Mouse (Mus musculus): ENCODE data around the gene Atp2a2. TPM values are rescaled to one million over a fixed set of nuclear protein-coding genes. Genes with fewer than 3 reads are reported as not detected.
A peak's percentile ranks its signal among the peaks of the same experiment; 100 is the strongest.

Atp2a2 gene
- total RNA-seq (2021), result 1,000 to 10,000 TPM; 7,820 to 7,948 TPM

DNA sequence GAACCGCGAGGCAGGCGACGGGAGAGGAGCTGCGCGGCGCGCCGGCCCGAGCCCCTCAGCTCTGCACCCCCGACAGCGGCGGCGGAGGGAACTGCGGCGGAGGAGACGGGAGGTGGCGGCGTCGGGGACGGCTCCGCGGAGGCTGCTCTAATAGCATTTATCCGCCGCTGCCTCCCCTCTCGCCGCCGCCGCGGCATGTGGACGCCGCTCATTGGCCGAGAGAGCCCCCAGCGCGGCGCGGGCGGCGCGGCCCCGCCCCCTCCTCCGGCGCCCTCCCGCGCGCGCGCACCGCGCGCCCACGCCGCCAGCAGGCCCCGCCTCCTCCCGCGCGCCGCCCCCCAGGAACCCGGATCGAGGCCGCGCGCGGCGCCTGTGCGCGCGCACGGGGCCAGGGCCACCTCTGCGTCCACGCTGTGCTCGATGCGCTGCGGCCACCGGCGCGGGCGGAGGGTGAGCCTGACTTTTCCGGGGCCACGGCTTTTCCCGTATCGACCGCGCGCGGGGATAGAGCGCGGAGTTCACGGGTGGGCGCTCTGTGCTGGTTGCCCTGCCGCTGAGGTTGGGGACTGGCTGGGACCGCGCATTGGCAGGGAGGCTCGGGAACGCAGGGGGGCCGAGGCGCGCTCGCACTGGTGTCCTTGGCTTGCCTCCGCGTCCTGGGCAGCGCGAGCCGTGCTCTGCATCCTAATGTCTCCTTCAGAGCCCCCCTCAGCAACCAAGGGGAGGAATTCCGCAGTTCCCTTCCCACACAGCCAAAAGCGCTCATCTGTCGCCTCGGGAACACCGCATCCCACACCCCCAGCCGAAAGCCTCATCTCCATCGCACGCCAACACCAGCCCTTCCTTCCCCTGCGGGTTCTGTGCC is at the start of gene Atp2a2:
TSS of gene Atp2a2 (minus strand) at position 149 of the 865 bp plus-strand sequence.
- intact Hi-C loops (cut with DNase I), result loop anchor here (1.0 kb wide), 1 partner anchor 119 kb away; no protein-coding TSS in a partner anchor
- peak; percentile 93 to 94 for DNase-seq

DNA sequence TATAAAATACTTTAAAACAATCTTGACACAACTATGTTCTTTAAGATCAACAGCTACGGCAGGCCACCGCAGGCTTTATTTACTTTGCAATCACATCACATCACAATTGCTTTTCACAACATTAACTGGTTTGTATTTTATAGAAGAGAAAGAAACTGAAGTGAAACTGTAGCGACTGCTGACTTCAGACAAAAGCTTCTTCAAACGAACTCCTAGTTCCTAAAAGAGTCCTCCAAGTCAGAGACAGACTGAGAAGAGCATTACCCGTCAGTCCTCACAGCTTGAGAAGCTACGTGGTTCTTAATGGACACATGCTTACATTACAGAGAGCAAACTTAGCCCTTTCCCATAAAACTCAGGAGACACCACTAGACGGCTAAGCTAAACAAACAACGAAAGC is 48.4 kb upstream of the Atp2a2 start:
- intact Hi-C loops (cut with DNase I), result no loop called here
- DNase-seq, result no peak

DNA sequence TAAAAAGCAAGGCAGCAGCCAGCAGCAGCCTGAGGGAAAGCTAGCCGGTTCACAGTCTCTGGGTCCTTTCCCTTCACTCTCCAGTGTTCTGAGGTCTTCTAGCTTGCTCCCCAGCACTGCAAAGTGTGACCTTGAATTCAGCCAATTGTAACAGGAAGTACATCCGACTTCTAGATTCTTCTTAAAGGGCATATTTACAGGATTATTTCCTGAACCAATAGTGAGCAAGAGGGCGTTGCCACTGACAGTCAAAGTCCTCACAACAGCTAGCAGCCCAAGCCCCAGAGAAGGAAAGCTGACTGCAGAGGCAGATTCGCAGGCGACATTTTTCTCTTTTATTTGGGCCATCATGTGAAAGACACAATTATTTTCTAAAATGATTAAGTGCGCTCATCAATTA is 46.6 kb upstream of the Atp2a2 start:
- intact Hi-C loops (cut with DNase I), result no loop called here

DNA sequence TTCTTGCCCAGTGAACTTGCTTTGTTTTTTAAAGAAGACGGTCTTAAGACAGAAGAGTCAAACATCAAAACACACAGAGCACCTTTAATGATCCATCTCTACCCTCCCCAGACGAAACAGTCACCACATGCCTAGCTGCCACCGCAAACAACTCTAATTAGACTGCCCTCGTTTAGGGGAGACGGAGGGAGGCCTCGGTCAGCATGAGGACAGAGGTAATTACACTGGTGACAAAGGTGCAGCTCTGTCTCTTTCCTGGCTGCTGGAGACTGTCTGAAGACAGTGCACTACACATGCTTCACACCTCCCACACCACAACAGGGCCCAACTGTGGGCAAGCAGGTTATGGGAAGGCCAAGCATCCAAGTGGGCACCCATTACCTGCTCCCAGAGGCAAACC is 45.8 kb upstream of the Atp2a2 start:
- DNase-seq, result no peak
- intact Hi-C loops (cut with DNase I), result loop anchor here (2.0 kb wide), 1 partner anchor 77 kb away; no protein-coding TSS in a partner anchor

More for the DNA sequence above, 46.6 kb upstream of the Atp2a2 start:
- peak; percentile 50 to 51 for DNase-seq

DNA sequence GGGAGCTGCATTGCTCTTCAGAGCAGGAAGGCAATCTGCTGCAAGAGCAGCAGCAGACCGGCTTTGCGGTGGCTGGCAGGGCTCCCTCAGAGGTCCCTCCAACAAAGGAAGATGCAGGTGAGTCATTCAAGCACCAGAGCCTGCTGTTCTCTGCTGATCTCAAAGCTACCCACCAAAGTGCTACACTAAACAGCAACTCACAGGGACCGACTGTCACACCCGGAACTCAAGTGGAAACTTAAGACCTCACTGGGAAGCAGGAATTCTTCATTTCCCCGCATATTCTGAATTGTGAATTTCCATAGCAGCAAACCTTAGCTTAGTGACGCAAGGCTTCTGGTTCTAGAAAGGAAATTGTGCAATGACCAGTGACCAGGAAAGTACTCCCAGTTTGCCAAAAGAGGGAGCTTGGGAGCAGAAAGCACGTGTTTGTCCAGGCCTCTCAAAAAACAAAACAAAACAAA is 45.3 kb upstream of the Atp2a2 start:
- DNase-seq, result peak; percentile 77 to 79
- intact Hi-C loops (cut with DNase I), result loop anchor here (2.0 kb wide), 1 partner anchor 78 kb away; no protein-coding TSS in a partner anchor

DNA sequence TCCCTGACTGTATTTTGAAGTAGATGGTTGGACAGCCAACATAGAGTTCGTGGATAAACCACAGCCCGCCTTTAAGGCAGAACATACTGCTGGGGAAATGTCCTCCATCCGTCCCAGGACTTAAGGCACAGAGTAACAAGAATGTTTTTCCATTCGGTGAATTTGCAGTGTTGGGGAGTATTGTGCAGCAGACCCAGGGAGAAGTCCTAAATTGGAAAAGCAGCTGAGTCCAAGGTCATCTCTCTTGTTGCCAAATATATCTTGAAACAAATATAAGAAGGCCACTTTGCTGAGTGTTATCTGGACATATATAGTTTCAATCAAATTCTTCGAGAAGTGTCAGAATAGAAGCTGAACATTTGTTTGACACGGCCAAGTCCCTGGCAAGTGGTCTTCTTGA is 41.4 kb upstream of the Atp2a2 start:
- no peak for DNase-seq
- intact Hi-C loops (cut with DNase I), result loop anchor here (2.0 kb wide), 1 partner anchor 15 kb away; no protein-coding TSS in a partner anchor

DNA sequence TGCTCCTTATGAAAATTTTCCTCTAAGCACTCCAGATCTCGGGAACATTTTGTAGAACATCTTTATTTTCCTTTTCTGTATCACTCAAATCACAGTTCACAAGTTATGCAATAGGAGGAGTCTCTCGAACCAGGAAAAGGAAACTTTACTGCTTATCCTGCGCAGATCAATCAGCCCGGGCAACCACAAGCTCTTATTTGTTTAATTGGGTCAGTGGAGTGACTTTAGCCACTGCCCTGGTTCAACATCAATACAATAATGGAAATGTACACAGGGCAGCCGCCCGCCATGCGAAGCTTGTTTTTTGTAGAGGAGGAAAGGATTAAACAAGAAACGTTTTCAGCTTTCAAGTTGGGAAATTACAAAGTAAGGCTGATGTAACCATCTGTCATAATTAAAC is 39.8 kb upstream of the Atp2a2 start:
- intact Hi-C loops (cut with DNase I), result loop anchor here (2.0 kb wide), 1 partner anchor 13 kb away; no protein-coding TSS in a partner anchor
- DNase-seq, result no peak

DNA sequence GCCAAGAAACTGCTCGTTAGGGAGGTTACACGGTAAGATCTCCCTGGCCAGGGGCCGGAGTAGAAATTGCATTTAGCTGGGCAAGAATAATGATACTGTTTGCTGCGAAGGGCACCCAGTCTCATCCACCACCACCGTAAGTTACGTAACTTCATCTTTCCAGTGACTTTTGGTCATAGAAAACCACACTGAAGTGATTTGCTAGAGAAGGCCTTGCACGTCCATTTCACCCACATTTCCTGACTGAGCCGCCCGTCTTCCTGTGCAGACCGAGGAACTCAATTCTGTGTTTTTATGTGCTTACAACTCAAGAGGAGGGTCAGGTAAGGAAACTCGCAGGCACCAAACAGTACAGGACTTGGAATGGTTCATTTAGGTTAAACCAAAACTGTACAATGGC is 36.1 kb upstream of the Atp2a2 start:
- DNase-seq, result no peak
- intact Hi-C loops (cut with DNase I), result no loop called here

DNA sequence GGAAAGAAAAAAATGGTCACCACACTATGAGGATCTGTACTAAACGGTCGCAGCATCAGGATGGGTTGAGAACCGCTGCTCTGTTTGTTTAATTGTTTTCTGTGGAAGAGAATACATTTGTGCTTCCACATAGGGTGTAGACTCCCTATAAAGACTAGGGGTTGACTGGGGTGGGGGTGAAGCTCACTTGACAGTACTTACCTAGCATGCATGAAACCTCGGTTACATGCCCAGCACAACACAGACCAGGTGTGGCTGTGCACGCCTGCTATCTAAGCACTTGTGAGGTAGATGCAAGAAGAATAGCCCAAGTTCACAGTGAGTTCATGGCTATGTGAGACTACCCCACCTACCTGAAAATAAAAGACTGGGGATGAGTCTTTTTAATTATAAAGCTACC is 35.6 kb upstream of the Atp2a2 start:
- no peak for DNase-seq
- intact Hi-C loops (cut with DNase I), result no loop called here

DNA sequence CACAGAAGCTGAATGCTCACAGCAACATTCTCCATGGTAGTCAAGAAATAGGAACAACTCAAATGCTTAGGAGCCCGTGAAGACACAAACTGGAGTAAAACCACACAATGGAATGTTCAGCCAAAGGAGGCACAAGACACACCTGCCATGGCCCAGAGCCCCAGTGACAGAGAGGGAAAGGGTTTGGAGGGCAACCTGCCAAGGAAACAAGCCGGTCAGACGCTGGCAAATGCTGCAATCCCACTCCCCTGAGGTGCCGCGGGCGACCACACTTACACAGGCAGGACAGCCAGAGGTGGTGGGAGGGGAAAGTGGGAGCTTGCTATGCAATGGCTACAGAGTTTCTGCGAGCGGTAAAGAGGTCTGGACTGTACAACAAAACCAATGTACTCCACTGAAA is 31.9 kb upstream of the Atp2a2 start:
- intact Hi-C loops (cut with DNase I), result no loop called here
- DNase-seq, result no peak

DNA sequence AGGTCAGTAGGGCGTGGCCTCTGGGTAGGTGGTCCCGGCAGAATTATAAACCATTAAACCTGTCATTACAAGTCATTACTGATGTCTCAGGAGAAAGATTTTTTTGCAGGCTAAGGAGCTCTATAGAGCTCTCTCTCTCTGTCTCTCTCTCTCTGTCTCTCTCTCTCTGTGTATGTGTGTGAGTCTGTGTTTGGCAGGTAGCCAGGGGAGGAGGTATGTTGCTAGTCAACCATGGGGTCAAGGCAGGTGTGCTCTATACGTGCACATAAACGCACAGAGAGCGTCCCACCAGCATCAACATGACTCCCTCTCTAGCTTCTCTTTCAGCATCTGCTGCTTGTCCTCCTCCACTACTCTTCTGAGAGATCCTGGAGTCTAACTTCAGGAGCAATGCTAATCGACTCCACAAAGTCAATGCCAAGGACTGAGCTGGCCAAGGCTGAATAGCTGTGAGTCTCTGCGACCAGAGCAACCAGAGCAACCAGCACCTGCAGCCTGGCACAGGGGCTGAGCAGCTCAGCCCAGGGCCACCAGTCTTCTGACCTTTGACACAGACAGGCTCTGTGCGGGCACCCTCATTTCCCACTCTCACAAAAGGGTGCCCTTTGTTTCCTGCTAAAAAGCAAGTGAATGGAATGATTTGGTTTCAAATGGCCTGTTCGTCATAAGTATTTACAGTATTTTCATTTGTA is 28.0 kb upstream of the Atp2a2 start:
- no peak for DNase-seq
- intact Hi-C loops (cut with DNase I), result loop anchor here (2.0 kb wide), 1 partner anchor 13 kb away; no protein-coding TSS in a partner anchor

DNA sequence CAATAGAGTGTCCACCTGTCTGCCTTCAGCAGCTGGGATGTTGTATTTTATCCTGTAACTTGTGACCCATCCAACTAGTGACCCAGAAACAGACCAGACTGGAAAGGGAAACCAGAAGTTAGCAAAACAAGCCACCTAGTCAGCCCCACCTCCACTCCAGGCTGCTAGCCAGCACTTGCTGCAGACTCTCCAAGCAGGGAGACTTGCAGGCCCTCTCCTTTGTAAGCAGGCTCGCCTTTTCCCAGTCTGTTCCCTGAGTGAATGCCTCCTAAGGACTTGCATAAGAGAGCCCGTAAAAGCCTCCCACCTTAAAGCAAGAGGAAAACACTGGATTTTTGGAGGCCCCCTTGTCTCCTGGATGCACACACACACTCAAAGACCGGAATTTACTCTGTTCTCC is 27.3 kb upstream of the Atp2a2 start:
- intact Hi-C loops (cut with DNase I), result loop anchor here (2.0 kb wide), 1 partner anchor 13 kb away; no protein-coding TSS in a partner anchor

DNA sequence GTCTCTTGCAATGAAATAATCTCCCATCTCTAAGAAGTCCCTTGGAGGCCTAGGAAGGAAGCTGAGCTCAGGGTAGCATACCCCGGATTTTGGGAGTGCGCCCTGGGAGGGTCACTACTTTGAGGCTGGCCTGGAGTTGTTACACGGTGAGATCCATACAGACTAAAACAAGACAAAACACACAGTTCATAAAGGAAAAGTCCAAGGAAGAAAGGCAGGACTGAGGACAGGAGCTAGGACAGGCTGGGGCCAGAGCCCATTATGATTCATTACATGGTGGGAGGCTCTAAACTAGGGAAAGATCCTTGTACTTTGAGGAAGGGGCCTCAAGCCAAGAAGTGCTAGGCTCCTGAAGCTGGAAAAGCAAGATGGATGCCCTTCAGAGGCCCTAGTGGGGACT is 26.6 kb upstream of the Atp2a2 start:
- no peak for DNase-seq
- intact Hi-C loops (cut with DNase I), result loop anchor here (2.0 kb wide), 1 partner anchor 14 kb away; no protein-coding TSS in a partner anchor

More for the DNA sequence above, 27.3 kb upstream of the Atp2a2 start:
- peak; percentile 82 for DNase-seq

DNA sequence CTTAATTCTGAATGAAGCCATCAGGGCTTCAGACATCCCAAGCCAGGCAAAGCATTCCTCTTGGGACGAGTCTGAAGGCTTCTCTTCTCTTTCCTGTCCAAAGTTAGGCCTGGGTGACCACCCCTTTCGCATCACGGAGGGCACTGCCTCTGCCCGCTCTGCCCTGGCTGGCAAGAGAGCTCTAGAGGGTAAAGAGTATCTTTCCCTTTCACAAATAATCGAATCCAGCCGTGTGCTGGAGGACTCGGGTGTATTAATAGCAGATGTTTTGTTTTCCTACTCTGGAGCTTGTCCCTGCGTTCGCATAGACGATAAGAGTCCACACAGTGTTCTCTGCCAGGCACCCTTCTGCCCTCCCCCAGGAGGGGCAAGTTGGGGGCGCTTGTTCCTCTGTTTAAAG is 25.7 kb upstream of the Atp2a2 start:
- intact Hi-C loops (cut with DNase I), result loop anchor here (2.0 kb wide), 1 partner anchor 15 kb away; no protein-coding TSS in a partner anchor
- DNase-seq, result peak; percentile 64 to 65

DNA sequence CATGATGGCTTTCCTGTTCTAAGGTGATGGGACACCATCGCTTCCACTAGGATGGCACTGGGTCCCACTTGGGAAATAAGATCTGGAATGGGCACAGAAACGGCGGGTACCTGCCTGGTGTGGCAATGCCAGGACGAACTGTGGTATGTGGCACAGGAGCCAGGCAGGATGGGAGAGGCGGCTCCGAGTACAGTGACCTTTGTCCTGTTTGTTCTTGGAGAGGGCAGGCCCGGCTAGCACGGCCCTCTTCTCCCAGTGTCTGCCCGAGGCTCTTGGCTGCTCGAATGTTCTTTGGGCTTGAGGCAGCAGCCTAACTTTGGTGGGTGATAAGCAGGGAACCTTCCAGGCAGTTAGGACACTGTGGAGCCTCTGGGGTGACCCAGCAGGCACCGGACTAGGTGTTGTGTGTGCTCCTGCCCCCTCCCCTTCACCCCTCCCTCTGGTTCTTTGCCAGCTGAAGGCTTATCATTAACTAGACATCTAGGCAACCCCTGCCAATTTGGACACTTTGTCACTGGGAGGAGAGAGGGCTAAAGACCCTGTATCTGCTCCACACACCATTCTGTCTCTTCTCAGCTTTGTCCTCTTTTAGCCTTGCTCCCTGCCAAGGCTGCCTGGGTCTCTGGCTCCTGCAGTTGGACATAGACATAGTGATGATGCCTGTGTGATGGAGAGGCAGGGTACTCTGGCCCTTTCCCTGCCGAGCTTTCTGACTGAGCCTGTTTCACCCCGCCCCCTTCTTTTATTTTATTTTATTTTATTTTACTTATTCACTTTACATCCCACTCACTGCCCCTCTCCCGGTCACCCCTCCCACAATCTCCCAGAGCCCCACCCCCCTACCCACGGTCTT is 25.1 kb upstream of the Atp2a2 start:
- intact Hi-C loops (cut with DNase I), result no loop called here
- peak; percentile 76 to 84 for DNase-seq

DNA sequence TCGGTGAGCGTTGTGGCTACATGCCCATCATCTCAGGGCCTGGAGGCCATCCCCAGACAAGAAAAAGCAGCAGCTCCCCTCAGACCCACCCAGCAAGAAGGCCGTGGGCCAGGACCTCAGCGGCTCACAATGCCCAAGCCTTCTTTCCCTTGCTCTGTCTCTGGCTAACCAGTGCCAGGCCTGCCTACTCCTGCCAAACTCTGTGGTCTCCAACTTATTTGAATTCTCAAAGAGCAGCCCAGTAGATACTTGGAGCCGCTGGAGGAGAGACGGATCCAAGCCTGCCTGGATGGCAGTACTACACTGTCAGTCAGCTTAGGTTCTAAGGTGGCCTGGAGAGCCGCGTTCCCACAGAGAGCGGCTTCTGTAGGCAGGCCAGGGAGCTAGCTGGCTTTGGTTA is 24.4 kb upstream of the Atp2a2 start:
- intact Hi-C loops (cut with DNase I), result no loop called here
- DNase-seq, result peak; percentile 62 to 63

DNA sequence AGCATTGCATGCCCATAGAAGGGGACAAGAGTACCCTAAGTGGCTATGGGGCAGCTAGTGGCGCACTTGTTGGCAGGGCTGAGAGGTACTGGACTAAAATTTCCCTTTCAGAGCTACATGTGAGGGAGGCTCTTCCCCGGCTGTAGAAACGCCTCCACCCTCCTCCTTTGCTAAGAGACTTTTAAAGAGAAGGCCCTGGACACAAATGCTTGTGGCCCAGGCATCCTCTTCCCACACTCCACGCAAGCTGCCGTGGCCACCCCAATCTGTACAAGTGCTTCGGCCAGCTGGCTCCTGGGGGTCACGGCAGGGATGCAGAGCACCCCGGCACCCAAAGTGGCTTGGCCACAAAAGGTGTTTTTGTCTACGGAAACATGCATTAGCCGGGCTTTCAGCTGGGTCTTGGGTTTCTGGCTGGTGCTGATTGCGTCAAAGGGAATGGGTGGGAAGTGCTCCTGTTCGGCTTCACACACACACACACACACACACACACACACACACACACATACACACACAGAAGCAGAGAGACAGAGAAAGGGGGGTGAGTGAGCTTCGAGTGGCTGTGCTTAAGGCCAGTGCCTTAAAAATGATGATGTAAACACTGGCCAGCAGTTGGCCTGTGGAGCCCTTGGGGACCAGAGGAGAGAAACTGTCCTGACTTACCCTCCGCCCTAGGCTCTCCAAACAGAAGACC is 23.4 kb upstream of the Atp2a2 start:
- intact Hi-C loops (cut with DNase I), result loop anchor here (2.0 kb wide), 1 partner anchor 15 kb away; no protein-coding TSS in a partner anchor
- DNase-seq, result peak; percentile 57 to 63

DNA sequence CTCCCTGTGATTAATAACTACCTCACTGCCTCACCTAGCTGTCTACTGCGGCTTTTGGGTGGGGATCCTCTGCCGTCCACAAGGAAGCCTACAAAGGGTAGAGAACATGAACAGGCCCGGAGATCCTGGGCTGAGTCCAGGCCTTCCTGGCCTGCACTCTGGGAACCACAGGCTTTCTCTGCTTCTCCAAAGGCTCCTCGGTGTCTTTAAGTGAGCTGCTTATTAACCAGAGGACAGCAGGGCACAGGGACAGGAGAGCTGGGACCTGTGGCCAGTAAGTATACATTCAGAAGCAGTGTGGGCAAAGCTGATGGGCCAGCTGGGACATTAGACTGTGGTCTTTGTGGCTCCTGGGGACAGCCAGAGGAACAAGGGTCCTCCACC is 22.8 kb upstream of the Atp2a2 start:
- peak; percentile 43 to 56 for DNase-seq
- intact Hi-C loops (cut with DNase I), result loop anchor here (2.0 kb wide), 1 partner anchor 14 kb away; no protein-coding TSS in a partner anchor

DNA sequence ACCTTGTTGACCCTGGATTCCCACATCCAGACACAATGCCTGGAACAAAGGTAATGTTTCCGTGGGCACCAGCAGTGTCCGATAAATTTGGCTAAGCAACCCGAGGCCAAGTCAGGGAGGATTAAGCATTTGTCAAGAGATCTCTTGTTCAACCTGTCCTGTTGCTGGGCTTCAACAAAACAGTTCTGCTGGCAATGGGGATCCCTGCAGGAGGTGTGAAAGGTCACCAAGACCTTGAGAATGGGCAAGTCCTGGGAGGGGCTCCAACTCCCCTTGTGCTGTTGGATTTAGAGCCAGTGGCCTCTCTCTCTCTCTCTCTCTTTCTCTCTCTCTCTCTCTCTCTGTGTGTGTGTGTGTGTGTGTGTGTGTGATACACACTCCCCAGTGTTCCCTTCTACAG is 22.2 kb upstream of the Atp2a2 start:
- DNase-seq, result peak; percentile 62 to 74
- intact Hi-C loops (cut with DNase I), result loop anchor here (2.0 kb wide), 1 partner anchor 13 kb away; no protein-coding TSS in a partner anchor
